Mouse (Mus musculus): ENCODE measurements around the gene Cryab. TPM values are rescaled to one million over a fixed set of nuclear protein-coding genes. Genes with fewer than 3 reads are reported as not detected.

Gene Cryab
- polyA plus RNA-seq, 1 experiment = 4.4 TPM

DNA sequence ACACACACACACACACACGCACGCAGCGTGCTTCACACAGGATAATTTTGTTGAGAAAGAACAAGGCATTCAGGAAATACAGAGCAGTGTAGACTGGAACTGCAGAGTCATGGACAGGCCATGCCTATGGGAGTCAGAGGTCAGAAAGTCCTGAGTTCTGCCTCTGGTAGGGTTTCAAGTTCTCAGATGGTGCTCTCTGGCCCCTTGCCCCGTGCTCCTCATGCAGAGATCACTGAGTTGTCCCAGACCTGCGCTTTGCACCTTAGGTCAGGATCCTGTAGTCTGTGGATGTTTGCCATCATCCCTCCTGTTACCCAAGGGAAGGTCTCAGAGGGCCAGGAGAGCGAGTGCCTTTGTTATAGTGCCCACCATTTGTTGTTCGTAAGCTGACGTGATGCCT is 45.7 kb downstream of the Cryab start:
- no peak for TF ChIP-seq CTCF (IDR thresholded peaks at IDR 0.05; ENCODE audit: control insufficient read depth, insufficient read depth, insufficient replicate concordance, low read depth, low read length)
- TF ChIP-seq POLR2A (IDR thresholded peaks at IDR 0.05; ENCODE audit: control insufficient read depth, low read depth, low read length) = no peak
- Histone ChIP-seq H3K4me1 (ENCODE audit: control insufficient read depth, insufficient read depth, low read length) (no peaks in the 10 kb centered on the region), H3K4me3 (ENCODE audit: control insufficient read depth, low read depth, low read length) (no peak overlapping the region), H3K27me3 (ENCODE audit: control insufficient read depth, insufficient read depth, low read length) (no peaks in the 10 kb centered on the region), H3K36me3 (ENCODE audit: control insufficient read depth, insufficient read depth, low read length) (peaks cover 2% of the 10 kb centered on the region), H3K27ac (ENCODE audit: control insufficient read depth, insufficient read depth, low read depth, low read length) (no peak overlapping the region)

DNA sequence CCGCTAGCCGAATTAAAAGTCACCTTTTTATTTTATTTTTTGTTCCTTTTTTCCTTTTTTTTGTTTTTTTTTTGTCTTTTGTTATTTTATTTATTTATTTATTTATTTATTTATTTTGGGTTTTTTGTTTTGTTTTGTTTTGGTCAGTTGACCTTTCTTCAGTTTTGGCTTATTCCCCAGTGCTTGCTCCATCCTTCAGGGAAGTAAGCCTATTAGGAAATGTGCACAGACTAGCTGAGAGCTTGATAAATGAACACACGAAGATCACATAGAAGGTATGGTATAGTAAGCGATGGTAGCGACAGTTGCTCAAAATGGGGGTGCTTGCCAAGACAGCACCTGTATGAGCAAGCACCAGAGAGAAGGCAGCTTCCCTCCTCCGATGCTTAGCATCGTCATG is 46.5 kb downstream of the Cryab start:
- TF ChIP-seq POLR2A (IDR thresholded peaks at IDR 0.05; ENCODE audit: control insufficient read depth, low read depth, low read length) (no peak), CTCF (IDR thresholded peaks at IDR 0.05; ENCODE audit: control insufficient read depth, insufficient read depth, insufficient replicate concordance, low read depth, low read length) (no peak)
- Histone ChIP-seq H3K27ac (ENCODE audit: control insufficient read depth, insufficient read depth, low read depth, low read length) (no peak overlapping the region), H3K27me3 (ENCODE audit: control insufficient read depth, insufficient read depth, low read length) (no peaks in the 10 kb centered on the region), H3K4me1 (ENCODE audit: control insufficient read depth, insufficient read depth, low read length) (no peaks in the 10 kb centered on the region), H3K4me3 (ENCODE audit: control insufficient read depth, low read depth, low read length) (no peak overlapping the region), H3K36me3 (ENCODE audit: control insufficient read depth, insufficient read depth, low read length) (no peaks in the 10 kb centered on the region)

DNA sequence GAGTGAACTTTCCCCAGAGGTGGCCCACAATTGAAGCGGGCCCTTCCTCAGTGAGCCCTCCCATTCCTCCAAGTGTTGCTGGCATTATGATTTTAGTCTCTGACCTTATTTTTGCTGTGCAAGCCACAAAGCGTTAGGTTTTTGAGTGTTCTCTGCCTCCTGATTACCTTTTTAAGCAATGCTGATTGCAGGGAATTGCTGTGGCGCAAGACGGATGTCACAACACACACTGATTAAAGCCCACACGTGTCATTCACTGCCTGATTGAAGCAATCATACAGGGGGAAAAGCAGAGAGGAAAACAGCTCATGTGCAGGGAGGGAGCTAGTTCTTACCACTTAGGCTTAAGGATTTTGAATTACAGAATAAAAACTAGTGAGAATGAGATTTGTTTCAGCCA is 47.2 kb downstream of the Cryab start:
- Histone ChIP-seq H3K27ac (ENCODE audit: control insufficient read depth, insufficient read depth, low read depth, low read length) (no peak overlapping the region), H3K27me3 (ENCODE audit: control insufficient read depth, insufficient read depth, low read length) (no peaks in the 10 kb centered on the region), H3K4me3 (ENCODE audit: control insufficient read depth, low read depth, low read length) (no peak overlapping the region), H3K36me3 (ENCODE audit: control insufficient read depth, insufficient read depth, low read length) (no peaks in the 10 kb centered on the region), H3K4me1 (ENCODE audit: control insufficient read depth, insufficient read depth, low read length) (no peaks in the 10 kb centered on the region)
- TF ChIP-seq POLR2A (IDR thresholded peaks at IDR 0.05; ENCODE audit: control insufficient read depth, low read depth, low read length) = no peak
- TF ChIP-seq CTCF (IDR thresholded peaks at IDR 0.05; ENCODE audit: control insufficient read depth, insufficient read depth, insufficient replicate concordance, low read depth, low read length) = no peak

DNA sequence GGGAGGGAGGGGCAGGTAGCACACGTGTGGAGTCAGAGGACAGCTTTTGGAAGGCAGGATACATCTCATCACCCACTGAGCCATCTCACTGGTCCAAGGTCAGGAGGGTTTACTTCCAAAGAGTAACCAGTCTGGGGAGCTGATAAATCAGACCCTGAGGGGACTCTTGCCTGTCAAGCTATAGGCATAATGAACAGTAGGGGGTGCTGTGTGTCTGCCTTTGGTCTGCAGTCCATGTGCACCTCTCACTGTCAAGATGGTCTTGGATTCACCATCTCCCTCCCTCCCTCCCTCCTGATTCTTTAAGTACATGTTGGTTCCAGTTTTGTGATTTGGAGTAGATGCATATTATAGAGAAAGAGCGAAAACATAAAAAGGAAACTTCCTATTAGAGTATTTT is 49.9 kb downstream of the Cryab start:
- Histone ChIP-seq H3K4me3 (ENCODE audit: control insufficient read depth, low read depth, low read length) (no peak overlapping the region), H3K27ac (ENCODE audit: control insufficient read depth, insufficient read depth, low read depth, low read length) (no peak overlapping the region), H3K4me1 (ENCODE audit: control insufficient read depth, insufficient read depth, low read length) (no peaks in the 10 kb centered on the region), H3K27me3 (ENCODE audit: control insufficient read depth, insufficient read depth, low read length) (no peaks in the 10 kb centered on the region), H3K36me3 (ENCODE audit: control insufficient read depth, insufficient read depth, low read length) (peaks cover 3% of the 10 kb centered on the region)
- TF ChIP-seq POLR2A (IDR thresholded peaks at IDR 0.05; ENCODE audit: control insufficient read depth, low read depth, low read length) (no peak), CTCF (IDR thresholded peaks at IDR 0.05; ENCODE audit: control insufficient read depth, insufficient read depth, insufficient replicate concordance, low read depth, low read length) (peak; percentile 10; the same call in 1 of the 2 replicates)

DNA sequence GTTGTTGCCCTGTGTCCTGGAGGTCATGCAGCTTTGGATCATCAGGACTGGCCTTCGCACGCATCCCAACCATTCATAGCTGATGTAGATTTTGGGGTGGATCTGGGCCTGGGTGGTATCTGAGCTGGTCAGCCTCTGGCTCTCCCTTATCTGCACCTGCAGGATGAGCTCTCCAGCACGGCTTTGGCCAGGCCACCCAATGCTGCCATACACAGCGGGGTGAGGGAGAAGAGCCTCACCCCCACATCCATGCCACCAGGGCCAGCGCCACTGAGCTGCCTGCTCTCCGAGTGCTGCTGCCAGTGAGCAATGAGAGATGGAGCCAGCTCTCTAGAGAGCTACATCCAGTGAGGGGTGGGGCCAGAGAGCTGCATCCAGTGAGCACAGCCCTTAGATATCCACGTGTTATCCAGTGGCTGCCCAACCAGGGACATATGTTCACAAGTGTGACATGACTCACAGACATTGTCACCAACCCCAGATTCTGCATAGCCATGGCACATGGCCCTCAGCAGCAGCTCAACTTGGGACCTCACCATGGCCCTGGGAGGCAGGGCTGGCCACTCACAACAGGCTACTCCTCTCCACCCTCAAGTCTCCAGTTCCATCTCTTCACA is 52.0 kb downstream of the Cryab start:
- peaks cover 3% of the 10 kb centered on the region for H3K36me3 ChIP-seq (ENCODE audit: control insufficient read depth, insufficient read depth, low read length)
- no peaks in the 10 kb centered on the region for H3K27me3 ChIP-seq (ENCODE audit: control insufficient read depth, insufficient read depth, low read length)
- no peaks in the 10 kb centered on the region for H3K4me1 ChIP-seq (ENCODE audit: control insufficient read depth, insufficient read depth, low read length)
- no peak for TF ChIP-seq POLR2A (IDR thresholded peaks at IDR 0.05; ENCODE audit: control insufficient read depth, low read depth, low read length)
- TF ChIP-seq CTCF (IDR thresholded peaks at IDR 0.05; ENCODE audit: control insufficient read depth, insufficient read depth, insufficient replicate concordance, low read depth, low read length) = no peak
- no peak overlapping the region for H3K4me3 ChIP-seq (ENCODE audit: control insufficient read depth, low read depth, low read length)
- H3K27ac ChIP-seq (ENCODE audit: control insufficient read depth, insufficient read depth, low read depth, low read length) = no peak overlapping the region

Other genes starting within 250 kb of the Cryab start
- 9.9 and 10.7 TPM in 2 replicates for gene Pts, start 222.6 kb upstream of the Cryab start, polyA plus RNA-seq (2012; rRNA removed)
- gene Il18, start 196.5 kb upstream of the Cryab start, polyA plus RNA-seq (2012; rRNA removed) = 0.67 and 0.72 TPM in 2 replicates
- gene Bco2, start 196.1 kb upstream of the Cryab start, polyA plus RNA-seq (2012; rRNA removed) = 0.67 and 0.89 TPM in 2 replicates
- 3.7 and 6.2 TPM in 2 replicates for gene Tex12, start 190.0 kb upstream of the Cryab start, polyA plus RNA-seq (2012; rRNA removed)
- 61.7 and 75.8 TPM in 2 replicates for gene Sdhd, start 147.5 kb upstream of the Cryab start, polyA plus RNA-seq (2012; rRNA removed)
- 512 and 577 TPM in 2 replicates for gene Timm8b, start 147.4 kb upstream of the Cryab start, polyA plus RNA-seq (2012; rRNA removed)
- gene Pih1d2, start 134.0 kb upstream of the Cryab start, polyA plus RNA-seq (2012; rRNA removed) = 38.2 and 40.3 TPM in 2 replicates
- 6.0 and 6.4 TPM in 2 replicates for gene Nkapd1, start 133.9 kb upstream of the Cryab start, polyA plus RNA-seq (2012; rRNA removed)
- 36.8 and 39.7 TPM in 2 replicates for gene Dlat, start 91.5 kb upstream of the Cryab start, polyA plus RNA-seq (2012; rRNA removed)
- gene Dixdc1, start 11.8 kb upstream of the Cryab start, polyA plus RNA-seq (2012; rRNA removed) = 14.1 and 15.0 TPM in 2 replicates
- gene 2310030G06Rik, start 4.8 kb upstream of the Cryab start, polyA plus RNA-seq (2012; rRNA removed) = 1.6 and 2.1 TPM in 2 replicates
- gene Hspb2, start 1.0 kb downstream of the Cryab start, polyA plus RNA-seq (2012; rRNA removed) = 2.3 and 3.6 TPM in 2 replicates
- gene Fdxacb1, start 16.9 kb downstream of the Cryab start, polyA plus RNA-seq (2012; rRNA removed) = 5.3 and 5.8 TPM in 2 replicates
- 31.0 and 40.0 TPM in 2 replicates for gene Alg9, start 23.7 kb downstream of the Cryab start, polyA plus RNA-seq (2012; rRNA removed)
- 662 and 684 TPM in 2 replicates for gene 1110032A03Rik, start 24.2 kb downstream of the Cryab start, polyA plus RNA-seq (2012; rRNA removed)
- 77.4 and 80.9 TPM in 2 replicates for gene Ppp2r1b, start 94.0 kb downstream of the Cryab start, polyA plus RNA-seq (2012; rRNA removed)

All from testis, adult 2 months (tissue).